Mouse (Mus musculus) heart, adult 2 months (tissue): ENCODE data around the gene Gm20388. TPM values are rescaled to one million over a fixed set of nuclear protein-coding genes. Genes with fewer than 3 reads are reported as not detected.

ENCODE experiments used
- DNase-seq, 2 experiments: peaks; one replicate each; pipeline ENCODE4 v3.0.0; 2021
- H3K27ac ChIP-seq: fragments of 200-600 bp; 2 replicates; pipeline ENCODE4 v1.8.1; 2022
- H3K27me3 ChIP-seq: fragments of 200-500 bp; 2 replicates; pipeline ENCODE4 v1.6.1; 2012; ENCODE audit warnings: mild to moderate bottlenecking, low read length, inconsistent platforms, mixed read lengths; ENCODE audit not compliant: control insufficient read depth, insufficient read depth
- H3K36me3 ChIP-seq: fragments of 200-500 bp; 2 replicates; pipeline ENCODE4 v1.6.1; 2012; ENCODE audit warnings: low read length, inconsistent platforms; ENCODE audit not compliant: control insufficient read depth, insufficient read depth
- H3K4me1 ChIP-seq: fragments of 200-500 bp; 2 replicates; pipeline ENCODE4 v1.6.1; 2011; ENCODE audit warnings: low read length; ENCODE audit not compliant: control insufficient read depth, insufficient read depth
- H3K4me3 ChIP-seq: fragments of 200-600 bp; 2 replicates; pipeline ENCODE4 v1.8.1; 2022
- H3K79me2 ChIP-seq: fragments of 200-500 bp; replicated peaks from 2 replicates; pipeline ENCODE4 v1.6.1; 2012; ENCODE audit warnings: mild to moderate bottlenecking, inconsistent platforms, low read length, moderate library complexity, mixed read lengths; ENCODE audit not compliant: control insufficient read depth, insufficient read depth
- H3K9ac ChIP-seq: fragments of 200-500 bp; 2 replicates; pipeline ENCODE4 v1.6.1; 2012; ENCODE audit warnings: low read depth, mild to moderate bottlenecking, control low read depth, inconsistent platforms, low read length, mixed read lengths
- CTCF ChIP-seq: fragments of 200-600 bp; IDR thresholded peaks from 2 replicates; pipeline ENCODE4 v1.8.1; 2022; ENCODE audit warnings: antibody characterized with exemption, mild to moderate bottlenecking, moderate library complexity
- EP300 ChIP-seq: fragments of 200-500 bp; IDR thresholded peaks from 2 replicates; pipeline ENCODE4 v1.6.1; 2011; ENCODE audit warnings: low read depth, low read length, control low read depth; ENCODE audit not compliant: insufficient read depth
- POLR2A ChIP-seq: fragments of 200-500 bp; IDR thresholded peaks from 2 replicates; pipeline ENCODE4 v1.6.1; 2011; ENCODE audit warnings: mild to moderate bottlenecking, low read depth, low read length, control low read depth; ENCODE audit not compliant: insufficient read depth
- WGBS: fragments of 180-500 bp; shearing (Covaris S2); methylation state at CpG from one replicate; pipeline ENCODE4 v1.1.7; 2018; 5-methylcytosine and 5-hydroxymethylcytosine counted together
- intact Hi-C: fragments of 180-260 bp; cut with DNase I; formaldehyde crosslinking; loops from one replicate; pipeline ENCODE4 v1.15.1; 2025
- polyA plus RNA-seq: library from polyadenylated mRNA; depleted of rRNA; stranded (reverse); fragments of >200 nt; gene quantifications from 2 replicates; pipeline ENCODE4 v1.2.3, GENCODE M21; 2012
- total RNA-seq, 2 experiments: library from RNA; stranded (reverse); gene quantifications; 2 replicates each; pipeline ENCODE4 v1.2.3; 2021

Gene Gm20388
- total and polyA plus RNA-seq, 3 experiments = 1.8 to 32.3 TPM; not detected in 1

GRCm38 (mm10) chr8:120535452-120536305 lies 625.0 kb downstream of the Gm20388 start:
- Histone ChIP-seq H3K4me3 (peak overlapping the region; percentile 59), H3K4me1 (peaks cover 10% of the 10 kb centered on the region), H3K36me3 (no peaks in the 10 kb centered on the region), H3K9ac (peak overlapping the region; percentile 54), H3K79me2 (no peaks in the 10 kb centered on the region), H3K27ac (peak overlapping the region; percentile 84), H3K27me3 (no peaks in the 10 kb centered on the region)
- intact Hi-C loops = loop anchor here (1.0 to 5.0 kb wide), 6 partner anchors 47 to 308 kb away; partner anchors contain the start of gene Gse1
- WGBS = 2% methylated on average over 73 of the region's 79 CpGs
- TF ChIP-seq CTCF = no peak
- no peak for TF ChIP-seq EP300
- no peak for TF ChIP-seq POLR2A
- peak; percentile 78 to 80 for DNase-seq

GRCm38 (mm10) chr8:120536306-120537206 lies 625.9 kb downstream of the Gm20388 start:
- Histone ChIP-seq H3K27me3 (no peaks in the 10 kb centered on the region), H3K27ac (peak overlapping the region; percentile 84), H3K4me3 (peak overlapping the region; percentile 59), H3K9ac (peak overlapping the region; percentile 54), H3K36me3 (no peaks in the 10 kb centered on the region), H3K4me1 (peaks cover 10% of the 10 kb centered on the region), H3K79me2 (no peaks in the 10 kb centered on the region)
- intact Hi-C loops = loop anchor here (5.0 kb wide), 1 partner anchor 309 kb away; the partner anchor contains the start of gene Gse1
- TF ChIP-seq CTCF = no peak
- no peak for TF ChIP-seq EP300
- no peak for TF ChIP-seq POLR2A
- peak in 1 of 2 experiments; percentile 62 for DNase-seq
- whole genome bisulfite sequencing = under 1% methylated on average over 59 of the region's 61 CpGs

GRCm38 (mm10) chr8:120537207-120537817 lies 626.7 kb downstream of the Gm20388 start:
- Histone ChIP-seq H3K9ac (peak overlapping the region; percentile 73), H3K79me2 (no peaks in the 10 kb centered on the region), H3K27ac (peak overlapping the region; percentile 84), H3K4me1 (peaks cover 10% of the 10 kb centered on the region), H3K27me3 (no peaks in the 10 kb centered on the region), H3K36me3 (no peaks in the 10 kb centered on the region), H3K4me3 (peak overlapping the region; percentile 59)
- intact Hi-C loops = loop anchor here (5.0 kb wide), 1 partner anchor 310 kb away; the partner anchor contains the start of gene Gse1
- TF ChIP-seq CTCF (no peak), POLR2A (no peak), EP300 (no peak)
- WGBS = under 1% methylated on average over 74 of the region's 79 CpGs
- DNase-seq = peak; percentile 85 to 91

GRCm38 (mm10) chr8:120537818-120538396 lies 627.3 kb downstream of the Gm20388 start:
- no peaks in the 10 kb centered on the region for H3K36me3 ChIP-seq

More at GRCm38 (mm10) chr8:120537818-120538396, 627.3 kb downstream of the Gm20388 start:
- TF ChIP-seq EP300 = no peak
- TF ChIP-seq CTCF = peak; percentile 21; the same call in 1 of the 2 replicates
- peak overlapping the region; percentile 59 for H3K4me3 ChIP-seq
- peak overlapping the region; percentile 73 for H3K9ac ChIP-seq
- WGBS = 3% methylated on average over 40 of the region's 46 CpGs
- peak; percentile 70 to 77 for DNase-seq
- peaks cover 8% of the 10 kb centered on the region for H3K4me1 ChIP-seq
- H3K27ac ChIP-seq = peak overlapping the region; percentile 84
- H3K79me2 ChIP-seq = 0 out of 2 replicates have a peak, but pooled peaks cover 2% of the 10 kb centered on the region
- intact Hi-C loops = loop anchor here (5.0 kb wide), 1 partner anchor 311 kb away; the partner anchor contains the start of gene Gse1
- no peaks in the 10 kb centered on the region for H3K27me3 ChIP-seq
